Mouse (Mus musculus) cerebellum, postnatal 4 days (tissue): Measurements from ENCODE around the gene Kcnmb1.

Experiments
- DNase-seq, 2 experiments: peaks; one replicate each; pipeline ENCODE4 v3.0.0; 2022; ENCODE audit warnings: low spot score in 2 of 2, mixed read lengths in 1 of 2

Kcnmb1 gene

GRCm38 (mm10) chr11:34000416-34000815 lies 37.6 kb downstream of the Kcnmb1 start:
- peak in 1 of 2 experiments; percentile 12 for DNase-seq

GRCm38 (mm10) chr11:34001938-34002592 lies 39.3 kb downstream of the Kcnmb1 start:
- DNase-seq, result peak in 1 of 2 experiments; percentile 66

- no peak for DNase-seq
Measured at GRCm38 (mm10) chr11:34002593-34002965, 39.8 kb downstream of the Kcnmb1 start.

- DNase-seq, result no peak
Measured at GRCm38 (mm10) chr11:34007616-34008015, 44.8 kb downstream of the Kcnmb1 start.

GRCm38 (mm10) chr11:34008214-34008613 lies 45.4 kb downstream of the Kcnmb1 start:
- no peak for DNase-seq

GRCm38 (mm10) chr11:34008702-34009101 lies 45.9 kb downstream of the Kcnmb1 start:
- DNase-seq, result peak in 1 of 2 experiments; percentile 57

- DNase-seq, result no peak
Measured at GRCm38 (mm10) chr11:34009316-34010087, 46.7 kb downstream of the Kcnmb1 start.

GRCm38 (mm10) chr11:34010133-34010858 lies 47.5 kb downstream of the Kcnmb1 start:
- no peak for DNase-seq

GRCm38 (mm10) chr11:34010859-34011172 lies 48.0 kb downstream of the Kcnmb1 start:
- no peak for DNase-seq

- DNase-seq, result no peak
Measured at GRCm38 (mm10) chr11:34012007-34012652, 49.3 kb downstream of the Kcnmb1 start.
